Mouse (Mus musculus) MEL (cell line): ENCODE data around the gene Rftn1. TPM values are rescaled to one million over a fixed set of nuclear protein-coding genes. Genes with fewer than 3 reads are reported as not detected.
A peak's percentile ranks its signal among the peaks of the same experiment; 100 is the strongest.

Experiments
- DNase-seq: peaks from one replicate; pipeline ENCODE4 v3.0.0; 2011; ENCODE audit warnings: low read depth, low spot score
- H3K27ac ChIP-seq: 2 replicates; pipeline ENCODE4 v1.5.1; 2012; ENCODE audit warnings: low read depth, mild to moderate bottlenecking, control low read depth, low read length, moderate library complexity; ENCODE audit not compliant: control insufficient read depth
- H3K27me3 ChIP-seq, 2 experiments: fragments of 150-350 bp in 1 of 2; sonication (generic) in 1 of 2; 2 replicates each; pipeline ENCODE4 v1.6.1; 2012; ENCODE audit warnings: low read length in 2 of 2, mild to moderate bottlenecking in 2 of 2, improper control_type of control experiment in 1 of 2, moderate library complexity in 1 of 2; ENCODE audit not compliant: insufficient read depth in 2 of 2, control insufficient read depth in 1 of 2
- H3K36me3 ChIP-seq, 2 experiments: 2 replicates each; pipeline ENCODE4 v1.6.1; 2012 to 2014; ENCODE audit warnings: low read length in 2 of 2, improper control_type of control experiment in 1 of 2, inconsistent platforms in 1 of 2, mild to moderate bottlenecking in 1 of 2; ENCODE audit not compliant: insufficient read depth in 2 of 2, control insufficient read depth in 1 of 2
- H3K4me1 ChIP-seq, 2 experiments: fragments of 150-350 bp in 1 of 2; sonication (generic) in 1 of 2; 2 replicates each; pipeline ENCODE4 v1.6.1; 2012; ENCODE audit warnings: low read length in 2 of 2, improper control_type of control experiment in 1 of 2, mild to moderate bottlenecking in 1 of 2; ENCODE audit not compliant: insufficient read depth in 2 of 2, control insufficient read depth in 1 of 2
- H3K4me3 ChIP-seq, 2 experiments: fragments of 150-350 bp in 1 of 2; sonication (generic) in 1 of 2; 2 replicates each; pipeline ENCODE4 v1.5.1; 2012; ENCODE audit warnings: low read depth in 2 of 2, low read length in 2 of 2, mild to moderate bottlenecking in 2 of 2, moderate library complexity in 2 of 2, control low read depth in 1 of 2, improper control_type of control experiment in 1 of 2; ENCODE audit not compliant: control insufficient read depth in 1 of 2, insufficient read depth in 1 of 2
- H3K79me2 ChIP-seq: 2 replicates; pipeline ENCODE4 v1.6.1; 2012; ENCODE audit warnings: mild to moderate bottlenecking, low read length, moderate library complexity; ENCODE audit not compliant: control insufficient read depth, poor library complexity, insufficient read depth
- H3K9ac ChIP-seq: 2 replicates; pipeline ENCODE4 v1.6.1; 2012; ENCODE audit warnings: low read depth, mild to moderate bottlenecking, control low read depth, low read length, moderate library complexity; ENCODE audit not compliant: control insufficient read depth, poor library complexity, severe bottlenecking
- H3K9me3 ChIP-seq: fragments of 150-350 bp; sonication (generic); replicated peaks from 2 replicates; pipeline ENCODE4 v1.6.1; 2012; ENCODE audit warnings: mild to moderate bottlenecking, low read length, improper control_type of control experiment, moderate library complexity; ENCODE audit not compliant: insufficient read depth
- BHLHE40 ChIP-seq: IDR thresholded peaks from 2 replicates; pipeline ENCODE4 v1.6.1; 2012; ENCODE audit warnings: low read depth, mild to moderate bottlenecking, inconsistent platforms, low read length, improper control_type of control experiment, borderline replicate concordance
- CHD1 ChIP-seq: IDR thresholded peaks from 2 replicates; pipeline ENCODE4 v1.6.1; 2012; ENCODE audit warnings: low read depth, mild to moderate bottlenecking, inconsistent platforms, low read length, improper control_type of control experiment
- CHD2 ChIP-seq: IDR thresholded peaks from 2 replicates; pipeline ENCODE4 v1.6.1; 2011; ENCODE audit warnings: low read length, improper control_type of control experiment
- CTCF ChIP-seq, 3 experiments: IDR thresholded peaks in 2 of 3; conservative IDR thresholded peaks in 1 of 3; 2 replicates each; pipeline ENCODE4 v1.5.1; 2011 to 2012; ENCODE audit warnings: low read length in 3 of 3, low read depth in 2 of 3, mild to moderate bottlenecking in 2 of 3, improper control_type of control experiment in 1 of 3, inconsistent platforms in 1 of 3, mixed read lengths in 1 of 3, moderate library complexity in 1 of 3; ENCODE audit not compliant: control insufficient read depth in 1 of 3, insufficient read depth in 1 of 3, poor library complexity in 1 of 3, severe bottlenecking in 1 of 3
- E2F4 ChIP-seq: IDR thresholded peaks from 2 replicates; pipeline ENCODE4 v1.6.1; 2011; ENCODE audit warnings: low read depth, low read length, improper control_type of control experiment, borderline replicate concordance
- ELF1 ChIP-seq: IDR thresholded peaks from 2 replicates; pipeline ENCODE4 v1.6.1; 2014; ENCODE audit warnings: low read depth, mild to moderate bottlenecking, inconsistent platforms, low read length, improper control_type of control experiment, moderate library complexity
- EP300 ChIP-seq, 2 experiments: IDR thresholded peaks; 2 replicates each; pipeline ENCODE4 v1.6.1; 2011; ENCODE audit warnings: improper control_type of control experiment in 2 of 2, low read length in 2 of 2, low read depth in 1 of 2, mild to moderate bottlenecking in 1 of 2
- ETS1 ChIP-seq: IDR thresholded peaks from 2 replicates; pipeline ENCODE4 v1.6.1; 2012; ENCODE audit warnings: low read depth, mild to moderate bottlenecking, inconsistent platforms, low read length, improper control_type of control experiment, moderate library complexity
- GABPA ChIP-seq: IDR thresholded peaks from 2 replicates; pipeline ENCODE4 v1.6.1; 2012; ENCODE audit warnings: low read depth, mild to moderate bottlenecking, inconsistent platforms, low read length, improper control_type of control experiment, moderate library complexity
- GATA1 ChIP-seq: IDR thresholded peaks from 2 replicates; pipeline ENCODE4 v1.6.1; 2011; ENCODE audit warnings: low read depth, low read length, improper control_type of control experiment
- HCFC1 ChIP-seq: IDR thresholded peaks from 2 replicates; pipeline ENCODE4 v1.6.1; 2012; ENCODE audit warnings: low read depth, mild to moderate bottlenecking, inconsistent platforms, low read length, improper control_type of control experiment, moderate library complexity
- JUND ChIP-seq: IDR thresholded peaks from 2 replicates; pipeline ENCODE4 v1.6.1; 2011; ENCODE audit warnings: low read depth, mild to moderate bottlenecking, improper control_type of control experiment, low read length
- KAT2A ChIP-seq: conservative IDR thresholded peaks from 2 replicates; pipeline ENCODE4 v1.6.1; 2012; ENCODE audit warnings: low read depth, low read length, improper control_type of control experiment, inconsistent platforms
- MAX ChIP-seq: IDR thresholded peaks from 2 replicates; pipeline ENCODE4 v1.6.1; 2011; ENCODE audit warnings: low read length, improper control_type of control experiment
- MAZ ChIP-seq: IDR thresholded peaks from 2 replicates; pipeline ENCODE4 v1.6.1; 2012; ENCODE audit warnings: low read depth, mild to moderate bottlenecking, inconsistent platforms, low read length, improper control_type of control experiment
- MXI1 ChIP-seq: IDR thresholded peaks from 2 replicates; pipeline ENCODE4 v1.6.1; 2011; ENCODE audit warnings: mild to moderate bottlenecking, low read depth, low read length, improper control_type of control experiment
- MYB ChIP-seq: IDR thresholded peaks from 2 replicates; pipeline ENCODE4 v1.6.1; 2011; ENCODE audit warnings: mild to moderate bottlenecking, low read depth, low read length, improper control_type of control experiment
- MYC ChIP-seq: IDR thresholded peaks from 2 replicates; pipeline ENCODE4 v1.6.1; 2011; ENCODE audit warnings: low read depth, mild to moderate bottlenecking, low read length, improper control_type of control experiment, moderate library complexity
- NELFE ChIP-seq: IDR thresholded peaks from 2 replicates; pipeline ENCODE4 v1.6.1; 2011; ENCODE audit warnings: low read depth, low read length, improper control_type of control experiment
- NRF1 ChIP-seq: IDR thresholded peaks from 2 replicates; pipeline ENCODE4 v1.6.1; 2014; ENCODE audit warnings: low read depth, mild to moderate bottlenecking, inconsistent platforms, low read length, improper control_type of control experiment, moderate library complexity; ENCODE audit not compliant: poor library complexity, insufficient read depth, severe bottlenecking
- POLR2A ChIP-seq, 2 experiments: IDR thresholded peaks; 2 replicates each; pipeline ENCODE4 v1.6.1; 2011 to 2012; ENCODE audit warnings: low read length in 2 of 2, mild to moderate bottlenecking in 2 of 2, control low read depth in 1 of 2, improper control_type of control experiment in 1 of 2, low read depth in 1 of 2, moderate library complexity in 1 of 2; ENCODE audit not compliant: control insufficient read depth in 1 of 2, insufficient read depth in 1 of 2, poor library complexity in 1 of 2
- POLR2AphosphoS2 ChIP-seq: IDR thresholded peaks from 2 replicates; pipeline ENCODE4 v1.6.1; 2011; ENCODE audit warnings: low read length, improper control_type of control experiment
- POLR2AphosphoS5 ChIP-seq: IDR thresholded peaks from 2 replicates; pipeline ENCODE4 v1.6.1; 2012; ENCODE audit warnings: low read depth, borderline replicate concordance, mild to moderate bottlenecking, inconsistent platforms, low read length, moderate library complexity, mixed read lengths
- RAD21 ChIP-seq: IDR thresholded peaks from 2 replicates; pipeline ENCODE4 v1.6.1; 2011; ENCODE audit warnings: mild to moderate bottlenecking, low read depth, low read length, improper control_type of control experiment
- RCOR1 ChIP-seq: IDR thresholded peaks from 2 replicates; pipeline ENCODE4 v1.6.1; 2012; ENCODE audit warnings: low read depth, mild to moderate bottlenecking, inconsistent platforms, low read length, improper control_type of control experiment
- SIN3A ChIP-seq: IDR thresholded peaks from 2 replicates; pipeline ENCODE4 v1.6.1; 2012; ENCODE audit warnings: low read length, improper control_type of control experiment, inconsistent platforms
- SMC3 ChIP-seq: IDR thresholded peaks from 2 replicates; pipeline ENCODE4 v1.6.1; 2011; ENCODE audit warnings: low read depth, low read length, improper control_type of control experiment
- TAL1 ChIP-seq: IDR thresholded peaks from 2 replicates; pipeline ENCODE4 v1.6.1; 2012; ENCODE audit warnings: mild to moderate bottlenecking, inconsistent platforms, low read length, moderate library complexity, mixed read lengths
- TBP ChIP-seq: IDR thresholded peaks from 2 replicates; pipeline ENCODE4 v1.8.0; 2011; ENCODE audit warnings: low read depth, low read length, improper control_type of control experiment
- TCF12 ChIP-seq: IDR thresholded peaks from 2 replicates; pipeline ENCODE4 v1.6.1; 2014; ENCODE audit warnings: low read depth, mild to moderate bottlenecking, inconsistent platforms, low read length, improper control_type of control experiment, moderate library complexity
- UBTF ChIP-seq: IDR thresholded peaks from 2 replicates; pipeline ENCODE4 v1.6.1; 2012; ENCODE audit warnings: low read depth, mild to moderate bottlenecking, inconsistent platforms, low read length, improper control_type of control experiment, moderate library complexity, borderline replicate concordance; ENCODE audit not compliant: insufficient read depth
- USF1 ChIP-seq: IDR thresholded peaks from 2 replicates; pipeline ENCODE4 v1.6.1; 2014; ENCODE audit warnings: low read depth, mild to moderate bottlenecking, inconsistent platforms, low read length, improper control_type of control experiment, moderate library complexity
- USF2 ChIP-seq, 2 experiments: IDR thresholded peaks; 2 replicates each; pipeline ENCODE4 v1.6.1; 2011 to 2012; ENCODE audit warnings: improper control_type of control experiment in 2 of 2, low read length in 2 of 2, borderline replicate concordance in 1 of 2, inconsistent platforms in 1 of 2, low read depth in 1 of 2, mild to moderate bottlenecking in 1 of 2; ENCODE audit not compliant: insufficient read depth in 1 of 2
- ZC3H11A ChIP-seq: IDR thresholded peaks from 2 replicates; pipeline ENCODE4 v1.6.1; 2012; ENCODE audit warnings: low read depth, mild to moderate bottlenecking, inconsistent platforms, low read length, improper control_type of control experiment
- ZKSCAN1 ChIP-seq: IDR thresholded peaks from 2 replicates; pipeline ENCODE4 v1.6.1; 2012; ENCODE audit warnings: low read depth, mild to moderate bottlenecking, inconsistent platforms, low read length, improper control_type of control experiment, moderate library complexity
- ZMIZ1 ChIP-seq: IDR thresholded peaks from 2 replicates; pipeline ENCODE4 v1.6.1; 2012; ENCODE audit warnings: low read depth, mild to moderate bottlenecking, inconsistent platforms, low read length, improper control_type of control experiment, moderate library complexity
- ZNF384 ChIP-seq: IDR thresholded peaks from 2 replicates; pipeline ENCODE4 v1.6.1; 2012; ENCODE audit warnings: low read depth, mild to moderate bottlenecking, inconsistent platforms, low read length, improper control_type of control experiment
- polyA plus RNA-seq, 2 experiments: library from polyadenylated mRNA; stranded (reverse) in 1 of 2; unstranded in 1 of 2; fragments of >175 nt in 1 of 2; fragments of >200 nt in 1 of 2; gene quantifications; 2 replicates each; pipeline versions ENCODE4 v1.2.1 to v1.2.4; 2012; ENCODE audit warnings: low replicate concordance in 2 of 2, low read depth in 1 of 2; ENCODE audit not compliant: insufficient read length in 2 of 2, insufficient read depth in 1 of 2, missing spikeins in 1 of 2
- total RNA-seq: library from RNA; depleted of rRNA; stranded (reverse); fragments of 300-350 nt; gene quantifications from 2 replicates; pipeline ENCODE4 v1.2.3, GENCODE M21; 2012

Rftn1 gene
- total and polyA plus RNA-seq, 3 experiments = 70.2 to 76.1 TPM; not detected in 1

- H3K79me2 ChIP-seq = no peaks in the 10 kb centered on the region
- H3K27me3 ChIP-seq = no peaks in the 10 kb centered on the region
- no peaks in the 10 kb centered on the region for H3K9me3 ChIP-seq
- H3K9ac ChIP-seq = peak overlapping the region; percentile 19
- peak; percentile 93 for DNase-seq
- peak overlapping the region; percentile 21 to 33 for H3K4me3 ChIP-seq
- H3K36me3 ChIP-seq = peaks cover 1 to 31% of the 10 kb centered on the region in 2 experiments; a peak in 3 of 4 replicates
- H3K4me1 ChIP-seq = peaks cover 10 to 35% of the 10 kb centered on the region in 2 experiments
- peak overlapping the region; percentile 79 for H3K27ac ChIP-seq
- TF ChIP-seq USF1 (no peak), HCFC1 (0 out of 2 replicates have a peak, but pooled peaks have one; percentile 47), ZKSCAN1 (no peak), EP300 (IDR thresholded peaks at IDR 0.05; ENCODE audit: low read depth in 1 of 2, low read length in 2 of 2) (peak; percentile 71 to 81), ETS1 (peak; percentile 90), RAD21 (no peak), SMC3 (no peak; the same call in 1 of the 2 replicates), E2F4 (no peak), TCF12 (peak; percentile 56; the same call in 1 of the 2 replicates), ELF1 (peak; percentile 63; the same call in 1 of the 2 replicates), POLR2AphosphoS5 (no peak), USF2 (IDR thresholded peaks at IDR 0.05; ENCODE audit: borderline replicate concordance in 1 of 2, insufficient read depth in 1 of 2, low read depth in 1 of 2, low read length in 2 of 2) (no peak), MAX (no peak), GABPA (0 out of 2 replicates have a peak, but pooled peaks have one; percentile 56), ZC3H11A (no peak), GATA1 (peak; percentile 80), MYC (peak; percentile 47; the same call in 1 of the 2 replicates), MYB (peak; percentile 69), JUND (peak; percentile 76), SIN3A (peak; percentile 84), MAZ (peak; percentile 69; the same call in 1 of the 2 replicates), POLR2A (IDR thresholded peaks at IDR 0.05; ENCODE audit: control insufficient read depth in 1 of 2, insufficient read depth in 1 of 2, low read depth in 1 of 2, low read length in 2 of 2, poor library complexity in 1 of 2) (no peak), ZMIZ1 (peak; percentile 52; the same call in 1 of the 2 replicates), CTCF (IDR thresholded peaks at IDR 0.05 in 2 of 3, conservative IDR thresholded peaks at IDR 0.05 in 1 of 3; ENCODE audit: control insufficient read depth in 1 of 3, insufficient read depth in 1 of 3, low read depth in 2 of 3, low read length in 3 of 3, poor library complexity in 1 of 3, severe bottlenecking in 1 of 3) (no peak), CHD2 (peak; percentile 74), MXI1 (peak; percentile 43), POLR2AphosphoS2 (no peak), ZNF384 (peak; percentile 62), RCOR1 (peak; percentile 72), KAT2A (0 out of 2 replicates have a peak, but pooled peaks have one; percentile 29), TBP (peak; percentile 20; the same call in 1 of the 2 replicates), TAL1 (peak; percentile 27; the same call in 1 of the 2 replicates), CHD1 (no peak), NRF1 (no peak), UBTF (no peak), BHLHE40 (0 out of 2 replicates have a peak, but pooled peaks have one; percentile 39), NELFE (peak; percentile 50; the same call in 1 of the 2 replicates)
Measured at GRCm38 (mm10) chr17:50025173-50025626, 165.3 kb downstream of the Rftn1 start.
